Mouse (Mus musculus) testis, adult 2 months (tissue): Measurements from ENCODE around the gene Micu1. TPM values are rescaled to one million over a fixed set of nuclear protein-coding genes. Genes with fewer than 3 reads are reported as not detected.

Source experiments
- H3K27ac ChIP-seq: fragments of 200-500 bp; 2 replicates; pipeline ENCODE4 v1.5.1; 2012; ENCODE audit warnings: low read depth, low read length; ENCODE audit not compliant: control insufficient read depth, insufficient read depth
- H3K27me3 ChIP-seq: fragments of 200-500 bp; 2 replicates; pipeline ENCODE4 v1.6.1; 2012; ENCODE audit warnings: mild to moderate bottlenecking, low read length, moderate library complexity; ENCODE audit not compliant: control insufficient read depth, insufficient read depth
- H3K36me3 ChIP-seq: fragments of 200-500 bp; 2 replicates; pipeline ENCODE4 v1.6.1; 2012; ENCODE audit warnings: mild to moderate bottlenecking, low read length; ENCODE audit not compliant: control insufficient read depth, insufficient read depth
- H3K4me1 ChIP-seq: fragments of 200-500 bp; 2 replicates; pipeline ENCODE4 v1.6.1; 2012; ENCODE audit warnings: low read length; ENCODE audit not compliant: control insufficient read depth, insufficient read depth
- H3K4me3 ChIP-seq: fragments of 200-500 bp; 2 replicates; pipeline ENCODE4 v1.5.1; 2012; ENCODE audit warnings: low read depth, mild to moderate bottlenecking, low read length, moderate library complexity, mixed read lengths; ENCODE audit not compliant: control insufficient read depth
- CTCF ChIP-seq: fragments of 200-500 bp; IDR thresholded peaks from 2 replicates; pipeline ENCODE4 v1.5.1; 2012; ENCODE audit warnings: low read depth, mild to moderate bottlenecking, inconsistent platforms, low read length, moderate library complexity; ENCODE audit not compliant: control insufficient read depth, insufficient read depth, insufficient replicate concordance
- POLR2A ChIP-seq: fragments of 200-500 bp; IDR thresholded peaks from 2 replicates; pipeline ENCODE4 v1.6.1; 2012; ENCODE audit warnings: low read depth, mild to moderate bottlenecking, inconsistent platforms, low read length, moderate library complexity; ENCODE audit not compliant: control insufficient read depth
- polyA plus RNA-seq: library from polyadenylated mRNA; depleted of rRNA; stranded (reverse); fragments of >200 nt; gene quantifications from 2 replicates; pipeline ENCODE4 v1.2.3, GENCODE M21; 2012

Micu1 gene
- polyA plus RNA-seq, 1 experiment, result 33.6 TPM

- no peaks in the 10 kb centered on the region for H3K27me3 ChIP-seq
- no peak overlapping the region for H3K27ac ChIP-seq
- no peak overlapping the region for H3K4me3 ChIP-seq
- no peak for TF ChIP-seq POLR2A
- TF ChIP-seq CTCF, result no peak
- no peaks in the 10 kb centered on the region for H3K4me1 ChIP-seq
- no peaks in the 10 kb centered on the region for H3K36me3 ChIP-seq
Measured at GRCm38 (mm10) chr10:59756090-59756489, 53.8 kb downstream of the Micu1 start.

GRCm38 (mm10) chr10:59756570-59756969 lies 54.3 kb downstream of the Micu1 start:
- Histone ChIP-seq H3K36me3 (no peaks in the 10 kb centered on the region), H3K4me1 (no peaks in the 10 kb centered on the region), H3K27me3 (no peaks in the 10 kb centered on the region), H3K4me3 (no peak overlapping the region), H3K27ac (no peak overlapping the region)
- TF ChIP-seq CTCF (no peak), POLR2A (no peak)

GRCm38 (mm10) chr10:59764781-59765180 lies 62.5 kb downstream of the Micu1 start:
- no peak for TF ChIP-seq POLR2A
- no peak for TF ChIP-seq CTCF
- Histone ChIP-seq H3K4me3 (no peak overlapping the region), H3K27me3 (no peaks in the 10 kb centered on the region), H3K27ac (no peak overlapping the region), H3K4me1 (no peaks in the 10 kb centered on the region), H3K36me3 (no peaks in the 10 kb centered on the region)

- H3K4me3 ChIP-seq, result no peak overlapping the region
- H3K36me3 ChIP-seq, result no peaks in the 10 kb centered on the region
- no peaks in the 10 kb centered on the region for H3K4me1 ChIP-seq
- no peak for TF ChIP-seq CTCF
- TF ChIP-seq POLR2A, result no peak
- H3K27me3 ChIP-seq, result no peaks in the 10 kb centered on the region
- H3K27ac ChIP-seq, result no peak overlapping the region
Measured at GRCm38 (mm10) chr10:59768369-59769079, 66.2 kb downstream of the Micu1 start.

GRCm38 (mm10) chr10:59771375-59772048 lies 69.2 kb downstream of the Micu1 start:
- H3K27ac ChIP-seq, result no peak overlapping the region

GRCm38 (mm10) chr10:59772049-59772397 lies 69.7 kb downstream of the Micu1 start:
- no peaks in the 10 kb centered on the region for H3K36me3 ChIP-seq
- H3K4me3 ChIP-seq, result no peak overlapping the region
- H3K27me3 ChIP-seq, result no peaks in the 10 kb centered on the region
- no peak for TF ChIP-seq CTCF
- no peak for TF ChIP-seq POLR2A
- H3K4me1 ChIP-seq, result no peaks in the 10 kb centered on the region
- no peak overlapping the region for H3K27ac ChIP-seq

More at GRCm38 (mm10) chr10:59771375-59772048, 69.2 kb downstream of the Micu1 start:
- Histone ChIP-seq H3K27me3 (no peaks in the 10 kb centered on the region), H3K36me3 (no peaks in the 10 kb centered on the region), H3K4me1 (no peaks in the 10 kb centered on the region), H3K4me3 (no peak overlapping the region)
- TF ChIP-seq CTCF (no peak), POLR2A (no peak)

- no peak overlapping the region for H3K4me3 ChIP-seq
- TF ChIP-seq CTCF (no peak), POLR2A (no peak)
- no peaks in the 10 kb centered on the region for H3K4me1 ChIP-seq
- no peak overlapping the region for H3K27ac ChIP-seq
- H3K27me3 ChIP-seq, result no peaks in the 10 kb centered on the region
- no peaks in the 10 kb centered on the region for H3K36me3 ChIP-seq
Measured at GRCm38 (mm10) chr10:59773441-59774140, 71.3 kb downstream of the Micu1 start.
